In genomic region chr8:66167405-66168173, GRCm38 (mm10) we compare ENCODE assay signal across 24 mouse cellular contexts.
DNase-seq lines count a peak whose midpoint lies in the region; ATAC-seq and TF ChIP-seq lines count a peak whose summit lies in the region.
"Had no signal": no experiment of that assay in that cellular context is flagged by ENCODE, and none has a peak within 500 bp of the region (broad histone marks: within the 10 kb centered on the region; RNA-seq: fewer than 3 reads in every experiment).

No protein-coding gene starts in this region.

- no peak overlapping the region for H3K27ac ChIP-seq in embryonic facial prominence, embryonic 11.5 days (replicated peaks; ENCODE audit: low read depth, low read length)
- H3K27ac ChIP-seq in embryonic facial prominence, embryonic 10.5 days (replicated peaks): no peak overlapping the region
- H3K27ac ChIP-seq in forebrain, embryonic 16.5 days (ENCODE audit: low read length): no peak overlapping the region; the same call in 1 of the 2 replicates
- H3K27ac ChIP-seq in forebrain, embryonic 13.5 days: no peak overlapping the region
- H3K27ac ChIP-seq in left cerebral cortex, adult 2 months: peak overlapping the region; percentile 62
- H3K27ac ChIP-seq: embryonic facial prominence, embryonic 12.5 days had no signal

- no peak overlapping the region for H3K9ac ChIP-seq in embryonic facial prominence, embryonic 11.5 days (replicated peaks; ENCODE audit: low read length)
- H3K9ac ChIP-seq in forebrain, embryonic 16.5 days (replicated peaks; ENCODE audit: low read depth, low read length): no peak overlapping the region
- H3K9ac ChIP-seq in forebrain, embryonic 13.5 days: no peak overlapping the region
- H3K9ac ChIP-seq: embryonic facial prominence, embryonic 12.5 days had no signal

- WGBS in embryonic facial prominence, embryonic 11.5 days: 74% methylated on average over 2 of the region's 2 CpGs
- 86% methylated on average over 2 of the region's 2 CpGs for WGBS in embryonic facial prominence, embryonic 10.5 days
- WGBS in forebrain, embryonic 16.5 days: 80% methylated on average over 2 of the region's 2 CpGs
- WGBS in forebrain, embryonic 13.5 days: 89% methylated on average over 2 of the region's 2 CpGs

- H3K4me2 ChIP-seq in embryonic facial prominence, embryonic 11.5 days (ENCODE audit: low read depth, low read length): no peak overlapping the region
- no peak overlapping the region for H3K4me2 ChIP-seq in forebrain, embryonic 16.5 days (ENCODE audit: low read length)
- H3K4me2 ChIP-seq in forebrain, embryonic 13.5 days: no peak overlapping the region
- H3K4me2 ChIP-seq: embryonic facial prominence, embryonic 12.5 days had no signal

- no peaks in the 10 kb centered on the region for H3K27me3 ChIP-seq in embryonic facial prominence, embryonic 11.5 days (ENCODE audit: control insufficient read depth, insufficient read depth, low read length)
- no peaks in the 10 kb centered on the region for H3K27me3 ChIP-seq in embryonic facial prominence, embryonic 10.5 days (replicated peaks; ENCODE audit: low read depth, poor library complexity, severe bottlenecking)
- no peaks in the 10 kb centered on the region for H3K27me3 ChIP-seq in forebrain, embryonic 16.5 days (replicated peaks; ENCODE audit: control insufficient read depth, insufficient read depth, low read length)
- H3K27me3 ChIP-seq in forebrain, embryonic 13.5 days: no peaks in the 10 kb centered on the region
- H3K27me3 ChIP-seq: CH12.LX; embryonic facial prominence, embryonic 12.5 days had no signal

- peak; percentile 7 for DNase-seq in embryonic facial prominence, embryonic 11.5 days (ENCODE audit: low spot score)
- DNase-seq in embryonic facial prominence, embryonic 10.5 days (ENCODE audit: low spot score): no peak
- DNase-seq in frontal cortex, adult 2 months (ENCODE audit: extremely low spot score in 1 of 2, low spot score in 1 of 2): no peak
- no peak for DNase-seq in left cerebral cortex, adult 2 months (ENCODE audit: extremely low spot score in 1 of 2, low spot score in 2 of 2)
- no peak for DNase-seq in left cerebral cortex, postnatal 36 days (ENCODE audit: low spot score in 2 of 2)
- DNase-seq: adrenal gland, adult 8-10 months; adrenal gland, postnatal 14 days; adrenal gland, postnatal 36 days; B cell, adult 2 months; cerebellum, adult 11-12 months; cerebellum, adult 2 months; cerebellum, adult 9-10 months; cerebellum, postnatal 10 days; cerebellum, postnatal 25 days had no signal

- no peak for TF ChIP-seq CTCF in left cerebral cortex, adult 2 months (IDR thresholded peaks at IDR 0.05)

- no peak for ATAC-seq in embryonic facial prominence, embryonic 11.5 days (replicated peaks; ENCODE audit: insufficient number of reproducible peaks, low FRiP score, low TSS enrichment, low read depth)
- ATAC-seq in forebrain, embryonic 16.5 days: peak; percentile 50; the same call in 1 of the 2 replicates
- ATAC-seq in forebrain, embryonic 13.5 days: no peak
- ATAC-seq in frontal cortex, adult (ENCODE audit: low TSS enrichment): peak; percentile 58
- ATAC-seq: activated CD4-positive, CD25-positive, alpha-beta regulatory T cell, adult 4 months; CD4-positive, CD25-positive, alpha-beta regulatory T cell, adult 4 months; forebrain, embryonic 14.5 days; Patski had no signal

- H3K4me1 ChIP-seq in embryonic facial prominence, embryonic 11.5 days (ENCODE audit: control insufficient read depth, insufficient read depth, low read length): no peaks in the 10 kb centered on the region
- no peaks in the 10 kb centered on the region for H3K4me1 ChIP-seq in embryonic facial prominence, embryonic 10.5 days
- H3K4me1 ChIP-seq in forebrain, embryonic 16.5 days (replicated peaks; ENCODE audit: control insufficient read depth, insufficient read depth, low read length): no peaks in the 10 kb centered on the region
- no peaks in the 10 kb centered on the region for H3K4me1 ChIP-seq in forebrain, embryonic 13.5 days
- H3K4me1 ChIP-seq: embryonic facial prominence, embryonic 12.5 days had no signal

- intact Hi-C loops in left cerebral cortex, adult 2 months (cut with DNase I): no loop called here
- intact Hi-C loops in left cerebral cortex, postnatal 36 days (cut with DNase I): no loop called here

- no peaks in the 10 kb centered on the region for H3K36me3 ChIP-seq in embryonic facial prominence, embryonic 11.5 days (replicated peaks; ENCODE audit: control insufficient read depth, insufficient read depth, low read depth, low read length)
- H3K36me3 ChIP-seq in embryonic facial prominence, embryonic 10.5 days (replicated peaks): no peaks in the 10 kb centered on the region
- no peaks in the 10 kb centered on the region for H3K36me3 ChIP-seq in forebrain, embryonic 16.5 days (ENCODE audit: control insufficient read depth, insufficient read depth)
- no peaks in the 10 kb centered on the region for H3K36me3 ChIP-seq in forebrain, embryonic 13.5 days (ENCODE audit: poor library complexity, severe bottlenecking)
- H3K36me3 ChIP-seq: embryonic facial prominence, embryonic 12.5 days; G1E had no signal

- no peak overlapping the region for H3K4me3 ChIP-seq in embryonic facial prominence, embryonic 11.5 days (ENCODE audit: low read depth, low read length)
- no peak overlapping the region for H3K4me3 ChIP-seq in embryonic facial prominence, embryonic 10.5 days
- no peak overlapping the region for H3K4me3 ChIP-seq in forebrain, embryonic 16.5 days (replicated peaks; ENCODE audit: low read length)
- H3K4me3 ChIP-seq in forebrain, embryonic 13.5 days: no peak overlapping the region
- H3K4me3 ChIP-seq in left cerebral cortex, adult 2 months: no peak overlapping the region
- H3K4me3 ChIP-seq: embryonic facial prominence, embryonic 12.5 days had no signal

- H3K9me3 ChIP-seq in embryonic facial prominence, embryonic 11.5 days (replicated peaks; ENCODE audit: control insufficient read depth, low read length): no peaks in the 10 kb centered on the region
- no peaks in the 10 kb centered on the region for H3K9me3 ChIP-seq in embryonic facial prominence, embryonic 10.5 days
- H3K9me3 ChIP-seq in forebrain, embryonic 16.5 days (ENCODE audit: control insufficient read depth, low read length): no peaks in the 10 kb centered on the region
- H3K9me3 ChIP-seq in forebrain, embryonic 13.5 days (replicated peaks): no peaks in the 10 kb centered on the region
- H3K9me3 ChIP-seq: embryonic facial prominence, embryonic 12.5 days; G1E had no signal

Comparison
In these comparisons a context has a peak if more than half of its experiments do, and no peak if none do; other contexts are left out.
1. ATAC-seq: peak in forebrain, embryonic 16.5 days (single experiment) and frontal cortex, adult (single experiment); none in embryonic facial prominence, embryonic 11.5 days (single experiment) and forebrain, embryonic 13.5 days (single experiment).